Mouse (Mus musculus): ENCODE measurements around the gene Zdhhc24. TPM values are rescaled to one million over a fixed set of nuclear protein-coding genes. Genes with fewer than 3 reads are reported as not detected.

Zdhhc24 gene
- total RNA-seq, 2 experiments from 2014 or later: 2.4 to 3.1 TPM

Other genes with a start within 250 kb of the Zdhhc24 start
- not detected for gene Gm960, start 180.0 kb upstream of the Zdhhc24 start, total RNA-seq (2021)
- gene Sptbn2, start 167.5 kb upstream of the Zdhhc24 start, total RNA-seq (2021): under 1 TPM; 0.22 to 0.98 TPM
- gene Rbm4b, start 122.2 kb upstream of the Zdhhc24 start, total RNA-seq (2021): 1 to 10 TPM; 7.8 to 8.6 TPM
- 10 to 100 TPM; 38.8 to 43.3 TPM for gene Rbm4, start 84.8 kb upstream of the Zdhhc24 start, total RNA-seq (2021)
- 10 to 100 TPM; 15.4 to 19.4 TPM for gene Gm21992, start 67.1 kb upstream of the Zdhhc24 start, total RNA-seq (2021)
- gene Rbm14, start 67.0 kb upstream of the Zdhhc24 start, total RNA-seq (2021): 10 to 100 TPM; 16.6 to 17.9 TPM
- 10 to 100 TPM; 30.0 to 30.6 TPM for gene Ccs, start 39.3 kb upstream of the Zdhhc24 start, total RNA-seq (2021)
- gene Ccdc87, start 39.3 kb upstream of the Zdhhc24 start, total RNA-seq (2021): under 1 TPM in 1 of 2 experiments, not detected in 1; 0.10 TPM
- 10 to 100 TPM; 73.4 to 76.3 TPM for gene Ctsf, start 23.5 kb upstream of the Zdhhc24 start, total RNA-seq (2021)
- under 1 TPM; 0.42 to 0.49 TPM for gene Actn3, start 759 bp upstream of the Zdhhc24 start, total RNA-seq (2021)
- 1 to 10 TPM; 2.8 to 3.1 TPM for gene Bbs1, start 28.0 kb downstream of the Zdhhc24 start, total RNA-seq (2021)
- gene Dpp3, start 49.6 kb downstream of the Zdhhc24 start, total RNA-seq (2021): 10 to 100 TPM; 15.6 to 18.2 TPM
- gene Peli3, start 64.5 kb downstream of the Zdhhc24 start, total RNA-seq (2021): 1 to 10 TPM; 3.5 to 3.8 TPM
- gene Mrpl11, start 83.5 kb downstream of the Zdhhc24 start, total RNA-seq (2021): 10 to 100 TPM; 67.7 to 86.0 TPM
- under 1 TPM in 1 of 2 experiments, not detected in 1; 0.10 TPM for gene Npas4, start 111.6 kb downstream of the Zdhhc24 start, total RNA-seq (2021)
- gene Slc29a2, start 145.2 kb downstream of the Zdhhc24 start, total RNA-seq (2021): 1 to 10 TPM; 6.9 to 8.8 TPM
- 10 to 100 TPM; 46.0 TPM for gene B4gat1, start 160.2 kb downstream of the Zdhhc24 start, total RNA-seq (2021)
- gene AC124502.3, start 160.2 kb downstream of the Zdhhc24 start, total RNA-seq (2021): 1 to 10 TPM in 1 of 2 experiments, under 1 TPM in 1; 0.93 to 2.7 TPM
- gene Brms1, start 162.7 kb downstream of the Zdhhc24 start, total RNA-seq (2021): 10 to 100 TPM; 11.8 to 16.2 TPM
- gene Rin1, start 171.8 kb downstream of the Zdhhc24 start, total RNA-seq (2021): 1 to 10 TPM; 1.9 to 2.4 TPM
- gene Cd248, start 189.4 kb downstream of the Zdhhc24 start, total RNA-seq (2021): 1 to 10 TPM; 6.9 to 7.4 TPM
- gene Tmem151a, start 206.9 kb downstream of the Zdhhc24 start, total RNA-seq (2021): 1 to 10 TPM; 1.6 to 2.3 TPM
- 100 to 1,000 TPM in 1 of 2 experiments, 10 to 100 TPM in 1; 97.6 to 104 TPM for gene Yif1a, start 209.9 kb downstream of the Zdhhc24 start, total RNA-seq (2021)
- gene Cnih2, start 219.9 kb downstream of the Zdhhc24 start, total RNA-seq (2021): under 1 TPM in 1 of 2 experiments, not detected in 1; 0.31 TPM
- gene Rab1b, start 228.4 kb downstream of the Zdhhc24 start, total RNA-seq (2021): 100 to 1,000 TPM; 190 to 204 TPM
- gene Klc2, start 239.9 kb downstream of the Zdhhc24 start, total RNA-seq (2021): 10 to 100 TPM; 48.9 to 54.0 TPM